Mouse (Mus musculus) lung, postnatal 14 days (tissue): ENCODE measurements around the gene Rasef.
"Not testable (repeated sequence)": the region's sequence is repeated elsewhere in the genome, so short reads cannot be mapped to it uniquely, and the experiment has no call there.

ENCODE experiments used
- DNase-seq: peaks from one replicate; pipeline ENCODE4 v3.0.0; 2021

The Rasef gene

GRCm38 (mm10) chr4:73790260-73791185 lies at the start of gene Rasef:
TSS of gene Rasef (minus strand) at chr4:73790994.
- DNase-seq, result peak; percentile 68

- no peak for DNase-seq
Measured at GRCm38 (mm10) chr4:73826587-73826986, 35.8 kb upstream of the Rasef start.

DNA sequence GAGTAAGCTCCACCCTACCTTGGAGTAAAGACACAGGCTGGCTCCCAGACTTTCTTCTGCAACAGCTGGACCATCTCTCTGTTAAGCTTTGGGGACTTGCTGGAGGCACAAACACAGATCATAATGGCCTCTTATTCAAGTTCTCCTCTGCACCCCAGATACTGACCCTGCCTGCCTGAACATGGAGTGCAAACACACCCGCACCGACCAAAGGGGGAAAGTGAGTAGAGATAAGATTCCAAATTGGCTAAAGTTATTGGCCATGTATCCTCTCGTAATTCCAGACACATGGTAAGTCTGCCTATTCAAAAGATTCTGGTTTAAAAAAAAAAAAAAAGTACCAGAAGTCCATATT lies 369 bp upstream of the Rasef start:
- no peak for DNase-seq

DNA sequence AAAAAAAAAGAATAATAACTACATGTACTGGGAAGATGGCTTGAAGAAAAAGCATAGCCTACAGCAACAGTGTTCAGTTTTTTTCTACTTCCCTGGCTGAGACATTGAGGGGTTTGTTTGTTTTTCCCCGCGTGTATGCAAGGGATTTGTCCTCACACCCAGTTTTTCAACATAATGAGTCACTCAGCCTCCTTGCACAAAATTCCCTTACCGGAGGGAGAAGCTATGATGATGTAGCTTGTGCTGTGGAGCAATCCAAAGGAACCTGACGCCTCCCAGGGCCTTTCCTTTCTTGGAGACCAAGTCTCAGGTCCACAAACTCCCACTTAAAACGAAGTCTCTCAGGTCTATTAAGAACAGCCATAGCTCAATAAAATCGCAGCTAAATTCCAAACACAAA lies 1.3 kb downstream of the Rasef start:
- DNase-seq, result no peak

GRCm38 (mm10) chr4:73788076-73788730 lies 2.6 kb downstream of the Rasef start:
- no peak for DNase-seq

GRCm38 (mm10) chr4:73784147-73784546 lies 6.6 kb downstream of the Rasef start:
- DNase-seq, result no peak

DNA sequence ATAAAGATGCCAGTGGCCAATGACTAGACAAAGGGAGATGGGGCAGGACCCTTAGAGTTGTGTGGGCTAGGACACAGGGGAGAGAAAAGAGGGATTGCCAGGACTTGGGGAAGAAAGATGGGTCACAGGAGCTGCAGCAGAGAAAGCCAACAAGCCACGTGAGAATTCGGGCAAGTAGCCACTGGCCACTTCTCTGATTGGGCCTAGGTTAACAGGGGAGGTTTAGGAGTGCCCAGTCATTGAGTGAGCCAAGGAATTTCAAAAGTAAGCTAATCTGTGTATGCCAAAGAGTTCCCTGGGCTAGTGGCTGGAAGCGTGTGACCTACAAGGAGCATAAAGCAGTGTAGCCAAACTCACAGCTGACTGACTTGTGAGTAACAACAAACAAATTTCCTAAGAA lies 9.7 kb downstream of the Rasef start:
- DNase-seq, result no peak

- DNase-seq, result no peak
Measured at GRCm38 (mm10) chr4:73775266-73775665, 15.5 kb downstream of the Rasef start.

- no peak for DNase-seq
Measured at GRCm38 (mm10) chr4:73773831-73774810, 16.7 kb downstream of the Rasef start.

DNA sequence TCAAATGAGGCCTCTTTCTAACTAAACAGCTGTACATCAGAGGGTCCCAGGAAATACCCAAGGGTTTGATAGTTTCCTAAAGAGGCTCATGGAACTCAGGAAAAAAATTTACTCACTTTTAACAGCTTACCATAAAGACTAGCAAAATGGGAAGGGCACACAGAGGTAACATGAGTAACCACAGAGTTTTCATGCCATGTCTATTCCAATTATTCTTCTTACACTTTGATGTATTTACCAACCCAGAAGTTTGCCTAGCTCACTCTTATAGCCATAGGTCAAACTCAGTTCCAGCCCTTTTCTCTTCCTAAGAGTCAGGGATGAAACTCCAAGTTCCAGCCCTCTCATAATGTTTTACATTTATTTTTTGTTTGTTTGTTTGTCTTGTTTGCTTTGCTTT lies 18.8 kb downstream of the Rasef start:
- DNase-seq, result no peak

GRCm38 (mm10) chr4:73770592-73770991 lies 20.2 kb downstream of the Rasef start:
- no peak for DNase-seq

DNA sequence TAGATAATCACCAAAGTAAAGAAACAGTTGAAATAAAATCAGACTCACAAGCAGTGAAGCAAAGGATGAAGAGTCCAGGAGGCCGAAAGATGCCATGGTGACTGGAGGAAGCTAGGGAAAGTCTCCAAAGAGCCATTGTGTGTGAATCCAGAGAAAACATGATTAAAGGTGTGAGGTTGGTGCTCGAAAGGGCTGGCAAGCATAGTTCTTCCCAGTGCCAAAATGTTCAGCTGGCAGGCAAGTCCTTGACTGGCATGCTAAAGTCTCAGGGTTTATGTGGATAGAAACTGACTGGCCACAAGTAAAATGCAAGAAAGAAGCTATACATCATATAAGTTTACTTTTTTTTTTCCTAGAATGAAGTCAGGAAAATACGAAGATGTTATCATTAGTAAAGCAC lies 22.6 kb downstream of the Rasef start:
- no peak for DNase-seq

GRCm38 (mm10) chr4:73748219-73748618 lies 42.6 kb downstream of the Rasef start:
- DNase-seq, result no peak

DNA sequence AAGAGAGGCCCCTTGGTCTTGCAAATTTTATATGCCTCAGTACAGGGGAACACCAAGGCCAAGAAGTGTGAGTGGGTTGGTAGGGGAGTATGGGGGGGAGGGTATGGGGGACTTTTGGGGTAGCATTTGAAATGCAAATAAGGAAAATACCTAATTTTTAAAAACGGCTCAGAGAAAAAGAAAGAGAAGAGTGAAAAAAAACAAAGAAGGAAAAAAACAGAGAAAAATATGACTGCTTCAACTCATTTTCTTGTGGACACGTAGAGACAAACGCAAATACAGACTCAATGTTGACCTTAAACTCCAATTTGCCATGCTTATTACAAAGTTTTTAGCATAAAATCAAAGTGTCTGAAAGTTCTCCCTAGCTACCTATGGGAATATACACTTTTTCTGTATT lies 51.4 kb downstream of the Rasef start:
- no peak for DNase-seq

DNA sequence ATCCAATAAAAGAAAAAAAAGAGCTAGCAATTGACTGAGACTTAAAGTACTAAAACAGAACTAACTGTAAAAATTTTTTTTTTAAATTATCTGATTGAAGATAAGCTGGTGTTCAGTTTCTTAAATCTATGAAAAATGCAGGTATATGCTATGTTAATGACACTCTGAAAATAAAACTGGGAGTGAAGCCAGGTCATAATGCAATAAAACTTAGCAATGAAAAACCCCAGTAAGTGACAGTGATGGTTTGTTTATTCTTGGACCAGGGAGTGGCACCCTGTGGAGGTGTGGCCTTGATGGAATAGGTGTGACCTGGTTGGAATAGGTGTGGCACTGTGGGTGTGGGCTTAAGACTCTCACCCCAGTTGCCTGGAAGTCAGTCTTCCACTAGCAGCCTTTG lies 71.0 kb downstream of the Rasef start:
- DNase-seq, result no peak

- DNase-seq, result no peak
Measured at GRCm38 (mm10) chr4:73718761-73719160, 72.0 kb downstream of the Rasef start.

GRCm38 (mm10) chr4:73683216-73683615 lies 107.6 kb downstream of the Rasef start, which contains the start of gene Gm428:
TSS of gene Gm428 (plus strand) at chr4:73683516.
- not testable (repeated sequence) for DNase-seq

DNA sequence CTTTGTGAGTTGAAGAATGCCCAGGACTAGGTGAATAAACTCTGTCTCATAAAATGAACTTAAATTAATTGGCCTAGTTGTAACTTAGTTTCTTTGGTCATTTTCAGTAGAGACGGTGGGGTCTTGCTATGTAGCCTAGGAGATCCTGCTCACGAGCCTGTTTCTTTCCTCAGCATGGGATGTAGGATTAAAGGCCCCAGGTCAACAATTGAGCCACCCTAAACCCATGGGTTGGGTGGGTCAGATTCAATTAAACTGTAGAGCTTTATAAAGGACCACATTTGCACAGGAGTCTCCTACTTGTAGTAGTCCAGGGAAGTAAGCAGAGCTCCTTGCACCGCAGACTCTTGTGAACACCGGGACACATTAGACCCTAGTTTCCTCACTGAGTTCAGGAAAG lies 122.7 kb downstream of the Rasef start, which contains the start of gene Gm11239:
TSS of gene Gm11239 (plus strand) at position 301 of the 400 bp plus-strand sequence.
- not testable (repeated sequence) for DNase-seq
